Mouse (Mus musculus): Measurements from ENCODE around the gene Mbnl1.

Gene Mbnl1

GRCm38 (mm10) chr3:60568801-60569568, 96.4 kb downstream of the Mbnl1 start:
- DNase-seq (ENCODE audit: low spot score in 2 of 2), result no peak

GRCm38 (mm10) chr3:60569781-60570180, 97.2 kb downstream of the Mbnl1 start:
- no peak for DNase-seq (ENCODE audit: low spot score in 2 of 2)

- DNase-seq (ENCODE audit: low spot score in 2 of 2), result no peak
These were observed 97.9 kb downstream of the Mbnl1 start for GRCm38 (mm10) chr3:60570491-60571022.

GRCm38 (mm10) chr3:60571493-60571892, 98.9 kb downstream of the Mbnl1 start:
- DNase-seq (ENCODE audit: low spot score in 2 of 2), result no peak

- no peak for DNase-seq (ENCODE audit: low spot score in 2 of 2)
These were observed 101.6 kb downstream of the Mbnl1 start for GRCm38 (mm10) chr3:60574199-60574598.

- DNase-seq (ENCODE audit: low spot score in 2 of 2), result no peak
These were observed 102.4 kb downstream of the Mbnl1 start for GRCm38 (mm10) chr3:60574849-60575524.

GRCm38 (mm10) chr3:60575945-60576344, 103.3 kb downstream of the Mbnl1 start:
- DNase-seq (ENCODE audit: low spot score in 2 of 2), result peak; percentile 27 to 56

- DNase-seq (ENCODE audit: low spot score in 2 of 2), result no peak
These were observed 103.9 kb downstream of the Mbnl1 start for GRCm38 (mm10) chr3:60576366-60577046.

GRCm38 (mm10) chr3:60579880-60580279, 107.2 kb downstream of the Mbnl1 start:
- no peak for DNase-seq (ENCODE audit: low spot score in 2 of 2)

- DNase-seq (ENCODE audit: low spot score in 2 of 2), result no peak
These were observed 108.1 kb downstream of the Mbnl1 start for GRCm38 (mm10) chr3:60580699-60581098.

GRCm38 (mm10) chr3:60582154-60582553, 109.5 kb downstream of the Mbnl1 start:
- DNase-seq (ENCODE audit: low spot score in 2 of 2), result no peak

- DNase-seq (ENCODE audit: low spot score in 2 of 2), result no peak
These were observed 110.0 kb downstream of the Mbnl1 start for GRCm38 (mm10) chr3:60582620-60583019.

GRCm38 (mm10) chr3:60584704-60585103, 112.1 kb downstream of the Mbnl1 start:
- no peak for DNase-seq (ENCODE audit: low spot score in 2 of 2)

- no peak for DNase-seq (ENCODE audit: low spot score in 2 of 2)
These were observed 113.4 kb downstream of the Mbnl1 start for GRCm38 (mm10) chr3:60586046-60586445.

GRCm38 (mm10) chr3:60587149-60587548, 114.5 kb downstream of the Mbnl1 start:
- no peak for DNase-seq (ENCODE audit: low spot score in 2 of 2)

GRCm38 (mm10) chr3:60589361-60589760, 116.7 kb downstream of the Mbnl1 start:
- peak in 1 of 2 experiments; percentile 26 for DNase-seq (ENCODE audit: low spot score in 2 of 2)

- no peak for DNase-seq (ENCODE audit: low spot score in 2 of 2)
These were observed 123.0 kb downstream of the Mbnl1 start for GRCm38 (mm10) chr3:60595606-60596005.

- DNase-seq (ENCODE audit: low spot score in 2 of 2), result no peak
These were observed 124.4 kb downstream of the Mbnl1 start for GRCm38 (mm10) chr3:60596985-60597384.

- DNase-seq (ENCODE audit: low spot score in 2 of 2), result peak; percentile 64 to 68
These were observed 129.1 kb downstream of the Mbnl1 start for GRCm38 (mm10) chr3:60601686-60602085.

GRCm38 (mm10) chr3:60602923-60603549, 130.4 kb downstream of the Mbnl1 start:
- no peak for DNase-seq (ENCODE audit: low spot score in 2 of 2)

- no peak for DNase-seq (ENCODE audit: low spot score in 2 of 2)
These were observed 131.0 kb downstream of the Mbnl1 start for GRCm38 (mm10) chr3:60603637-60604036.

GRCm38 (mm10) chr3:60604205-60604604, 131.6 kb downstream of the Mbnl1 start:
- no peak for DNase-seq (ENCODE audit: low spot score in 2 of 2)
